Mouse (Mus musculus) T-helper 2 cell (primary cell): Measurements from ENCODE around the gene Defa22.
"Not testable (repeated sequence)": the region's sequence is repeated elsewhere in the genome, so short reads cannot be mapped to it uniquely, and the experiment has no call there.

ENCODE experiments used
- in situ Hi-C: fragments of 300-600 bp; cut with MboI, MseI; formaldehyde crosslinking; loops from one replicate; pipeline ENCODE4 v1.15.1; 2025; ENCODE audit warnings: high pct_unique_total_duplicates

The Defa22 gene

GRCm38 (mm10) chr8:21161977-21162376 is at the start of gene Defa22:
Defa22 (plus strand) TSS chr8:21162277.
- in situ Hi-C loops = not testable (repeated sequence)

- in situ Hi-C loops = not testable (repeated sequence)
Measured at GRCm38 (mm10) chr8:21134342-21134741, 27.7 kb upstream of the Defa22 start, which contains the start of gene Defa30. Defa30 (plus strand) TSS chr8:21134642.

GRCm38 (mm10) chr8:21191314-21191713 is 29.2 kb downstream of the Defa22 start, which contains the start of gene Defa31:
Defa31 (plus strand) TSS chr8:21191614.
- in situ Hi-C loops = not testable (repeated sequence)

- in situ Hi-C loops = loop anchor here (10.0 kb wide), 1 partner anchor 464 kb away; the partner anchor contains the start of gene Defa34
Measured at GRCm38 (mm10) chr8:21201261-21201660, 39.2 kb downstream of the Defa22 start, which contains the start of gene Gm15293. Gm15293 (plus strand) TSS chr8:21201561.
